Mouse (Mus musculus): ENCODE measurements around the gene Dock4. TPM values are rescaled to one million over a fixed set of nuclear protein-coding genes. Genes with fewer than 3 reads are reported as not detected.

Dock4 gene
- polyA plus RNA-seq, 1 experiment = 12.7 TPM

DNA sequence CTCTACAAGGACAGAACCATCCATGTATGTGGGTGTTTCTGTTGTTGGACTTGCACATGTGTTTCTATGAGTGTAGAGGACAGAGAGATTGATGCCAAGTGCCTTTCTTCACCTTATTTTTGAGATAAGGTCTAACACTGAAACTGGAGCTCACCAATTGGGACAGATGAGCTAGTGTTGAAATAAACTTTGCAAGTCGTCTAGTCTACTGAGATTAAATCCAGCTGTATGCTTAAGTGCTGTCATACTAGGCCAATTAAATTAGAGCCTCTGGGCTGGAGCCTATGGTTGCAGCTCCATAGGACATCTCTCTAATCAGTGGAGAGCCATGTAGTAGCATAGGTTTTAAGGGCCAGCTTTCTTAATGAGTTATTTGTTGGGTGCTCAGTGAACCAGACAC, 124.5 kb downstream of the Dock4 start:
- no peaks in the 10 kb centered on the region for H3K4me1 ChIP-seq (ENCODE audit: control insufficient read depth, insufficient read depth, low read length)
- H3K27ac ChIP-seq (ENCODE audit: insufficient read depth, low read length) = no peak overlapping the region
- TF ChIP-seq POLR2A (IDR thresholded peaks at IDR 0.05; ENCODE audit: insufficient read depth, low read length) (no peak), CTCF (IDR thresholded peaks at IDR 0.05; ENCODE audit: low read depth, low read length) (no peak), EP300 (IDR thresholded peaks at IDR 0.05; ENCODE audit: insufficient read depth, low read depth, low read length) (no peak)
- no peak overlapping the region for H3K4me3 ChIP-seq (ENCODE audit: low read depth, low read length)
- no peak overlapping the region for H3K9ac ChIP-seq (ENCODE audit: low read depth, poor library complexity, severe bottlenecking)
- H3K36me3 ChIP-seq (ENCODE audit: control insufficient read depth, insufficient read depth, low read length, poor library complexity, severe bottlenecking) = no peaks in the 10 kb centered on the region
- H3K27me3 ChIP-seq (ENCODE audit: control insufficient read depth, insufficient read depth, low read length, poor library complexity, severe bottlenecking) = no peaks in the 10 kb centered on the region
- H3K9me3 ChIP-seq (replicated peaks; ENCODE audit: control insufficient read depth, insufficient read depth, low read length, poor library complexity, severe bottlenecking) = no peaks in the 10 kb centered on the region

GRCm38 (mm10) chr12:40574051-40574450, 128.3 kb downstream of the Dock4 start:
- TF ChIP-seq CTCF (IDR thresholded peaks at IDR 0.05; ENCODE audit: low read depth, low read length) = no peak
- TF ChIP-seq EP300 (IDR thresholded peaks at IDR 0.05; ENCODE audit: insufficient read depth, low read depth, low read length) = no peak
- no peak for TF ChIP-seq POLR2A (IDR thresholded peaks at IDR 0.05; ENCODE audit: insufficient read depth, low read length)
- no peak overlapping the region for H3K4me3 ChIP-seq (ENCODE audit: low read depth, low read length)

GRCm38 (mm10) chr12:40576749-40577148, 131.0 kb downstream of the Dock4 start:
- Histone ChIP-seq H3K27me3 (ENCODE audit: control insufficient read depth, insufficient read depth, low read length, poor library complexity, severe bottlenecking) (no peaks in the 10 kb centered on the region), H3K9ac (ENCODE audit: low read depth, poor library complexity, severe bottlenecking) (no peak overlapping the region), H3K4me1 (ENCODE audit: control insufficient read depth, insufficient read depth, low read length) (no peaks in the 10 kb centered on the region), H3K36me3 (ENCODE audit: control insufficient read depth, insufficient read depth, low read length, poor library complexity, severe bottlenecking) (no peaks in the 10 kb centered on the region), H3K27ac (ENCODE audit: insufficient read depth, low read length) (no peak overlapping the region), H3K4me3 (ENCODE audit: low read depth, low read length) (no peak overlapping the region), H3K9me3 (replicated peaks; ENCODE audit: control insufficient read depth, insufficient read depth, low read length, poor library complexity, severe bottlenecking) (no peaks in the 10 kb centered on the region)
- no peak for TF ChIP-seq POLR2A (IDR thresholded peaks at IDR 0.05; ENCODE audit: insufficient read depth, low read length)
- TF ChIP-seq EP300 (IDR thresholded peaks at IDR 0.05; ENCODE audit: insufficient read depth, low read depth, low read length) = no peak
- TF ChIP-seq CTCF (IDR thresholded peaks at IDR 0.05; ENCODE audit: low read depth, low read length) = no peak

More at GRCm38 (mm10) chr12:40574051-40574450, 128.3 kb downstream of the Dock4 start:
- H3K9ac ChIP-seq (ENCODE audit: low read depth, poor library complexity, severe bottlenecking) = no peak overlapping the region
- H3K9me3 ChIP-seq (replicated peaks; ENCODE audit: control insufficient read depth, insufficient read depth, low read length, poor library complexity, severe bottlenecking) = no peaks in the 10 kb centered on the region
- no peak overlapping the region for H3K27ac ChIP-seq (ENCODE audit: insufficient read depth, low read length)
- no peaks in the 10 kb centered on the region for H3K27me3 ChIP-seq (ENCODE audit: control insufficient read depth, insufficient read depth, low read length, poor library complexity, severe bottlenecking)
- H3K4me1 ChIP-seq (ENCODE audit: control insufficient read depth, insufficient read depth, low read length) = no peaks in the 10 kb centered on the region
- H3K36me3 ChIP-seq (ENCODE audit: control insufficient read depth, insufficient read depth, low read length, poor library complexity, severe bottlenecking) = no peaks in the 10 kb centered on the region

DNA sequence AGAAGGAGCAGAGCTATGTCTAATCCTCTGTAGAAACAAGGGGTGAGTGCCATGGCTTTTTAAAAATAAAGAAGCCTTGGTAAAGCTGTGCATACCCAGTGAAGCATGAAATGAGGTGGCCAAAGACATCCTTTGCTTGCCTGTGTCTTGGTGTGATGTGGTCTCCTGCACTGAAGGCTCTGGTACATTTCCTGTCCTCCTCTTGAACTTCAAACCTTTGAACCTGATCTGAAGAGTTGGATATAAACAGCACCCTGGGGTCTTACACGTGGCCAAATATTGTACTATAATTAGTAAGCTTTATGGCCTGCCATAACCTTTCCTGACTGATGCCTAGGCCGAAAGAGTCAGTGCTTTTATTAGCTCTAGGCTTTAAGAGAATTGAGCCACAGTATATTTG, 134.6 kb downstream of the Dock4 start:
- no peaks in the 10 kb centered on the region for H3K9me3 ChIP-seq (replicated peaks; ENCODE audit: control insufficient read depth, insufficient read depth, low read length, poor library complexity, severe bottlenecking)
- TF ChIP-seq CTCF (IDR thresholded peaks at IDR 0.05; ENCODE audit: low read depth, low read length) = no peak
- TF ChIP-seq POLR2A (IDR thresholded peaks at IDR 0.05; ENCODE audit: insufficient read depth, low read length) = no peak
- no peak for TF ChIP-seq EP300 (IDR thresholded peaks at IDR 0.05; ENCODE audit: insufficient read depth, low read depth, low read length)
- H3K27me3 ChIP-seq (ENCODE audit: control insufficient read depth, insufficient read depth, low read length, poor library complexity, severe bottlenecking) = no peaks in the 10 kb centered on the region
- H3K4me3 ChIP-seq (ENCODE audit: low read depth, low read length) = no peak overlapping the region
- H3K9ac ChIP-seq (ENCODE audit: low read depth, poor library complexity, severe bottlenecking) = no peak overlapping the region
- no peaks in the 10 kb centered on the region for H3K36me3 ChIP-seq (ENCODE audit: control insufficient read depth, insufficient read depth, low read length, poor library complexity, severe bottlenecking)
- no peaks in the 10 kb centered on the region for H3K4me1 ChIP-seq (ENCODE audit: control insufficient read depth, insufficient read depth, low read length)
- no peak overlapping the region for H3K27ac ChIP-seq (ENCODE audit: insufficient read depth, low read length)

DNA sequence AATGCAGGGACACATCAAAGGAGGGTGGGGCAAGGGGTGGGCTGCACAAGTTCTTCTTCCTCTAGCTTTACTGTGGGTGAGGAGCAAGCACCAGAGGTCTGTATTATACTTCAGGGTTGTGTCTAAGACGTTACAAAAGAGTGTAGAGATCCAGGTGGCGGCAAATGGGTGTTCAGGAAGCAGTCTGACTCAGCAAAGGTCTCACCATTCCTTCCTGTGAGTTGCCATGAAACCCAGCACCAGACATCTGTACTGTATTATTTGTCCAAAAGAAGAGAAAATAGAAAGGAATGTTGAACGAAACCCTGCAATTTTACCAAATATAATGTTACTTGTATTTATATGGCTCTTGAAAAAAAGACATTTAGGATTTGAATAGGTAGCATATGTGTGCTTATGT, 135.3 kb downstream of the Dock4 start:
- Histone ChIP-seq H3K4me3 (ENCODE audit: low read depth, low read length) (no peak overlapping the region), H3K27ac (ENCODE audit: insufficient read depth, low read length) (no peak overlapping the region), H3K36me3 (ENCODE audit: control insufficient read depth, insufficient read depth, low read length, poor library complexity, severe bottlenecking) (no peaks in the 10 kb centered on the region), H3K9me3 (replicated peaks; ENCODE audit: control insufficient read depth, insufficient read depth, low read length, poor library complexity, severe bottlenecking) (no peaks in the 10 kb centered on the region), H3K4me1 (ENCODE audit: control insufficient read depth, insufficient read depth, low read length) (no peaks in the 10 kb centered on the region), H3K27me3 (ENCODE audit: control insufficient read depth, insufficient read depth, low read length, poor library complexity, severe bottlenecking) (no peaks in the 10 kb centered on the region), H3K9ac (ENCODE audit: low read depth, poor library complexity, severe bottlenecking) (no peak overlapping the region)
- TF ChIP-seq CTCF (IDR thresholded peaks at IDR 0.05; ENCODE audit: low read depth, low read length) (no peak), EP300 (IDR thresholded peaks at IDR 0.05; ENCODE audit: insufficient read depth, low read depth, low read length) (no peak), POLR2A (IDR thresholded peaks at IDR 0.05; ENCODE audit: insufficient read depth, low read length) (no peak)

GRCm38 (mm10) chr12:40582059-40582458, 136.3 kb downstream of the Dock4 start:
- no peak overlapping the region for H3K4me3 ChIP-seq (ENCODE audit: low read depth, low read length)
- no peaks in the 10 kb centered on the region for H3K27me3 ChIP-seq (ENCODE audit: control insufficient read depth, insufficient read depth, low read length, poor library complexity, severe bottlenecking)
- H3K4me1 ChIP-seq (ENCODE audit: control insufficient read depth, insufficient read depth, low read length) = no peaks in the 10 kb centered on the region
- TF ChIP-seq CTCF (IDR thresholded peaks at IDR 0.05; ENCODE audit: low read depth, low read length) = no peak
- H3K27ac ChIP-seq (ENCODE audit: insufficient read depth, low read length) = no peak overlapping the region
- no peaks in the 10 kb centered on the region for H3K9me3 ChIP-seq (replicated peaks; ENCODE audit: control insufficient read depth, insufficient read depth, low read length, poor library complexity, severe bottlenecking)
- H3K9ac ChIP-seq (ENCODE audit: low read depth, poor library complexity, severe bottlenecking) = no peak overlapping the region
- no peaks in the 10 kb centered on the region for H3K36me3 ChIP-seq (ENCODE audit: control insufficient read depth, insufficient read depth, low read length, poor library complexity, severe bottlenecking)
